Mouse (Mus musculus) testis, adult 2 months (tissue): ENCODE results near the gene Ddx19b. TPM values are rescaled to one million over a fixed set of nuclear protein-coding genes. Genes with fewer than 3 reads are reported as not detected.

ENCODE experiments used
- H3K27ac ChIP-seq: fragments of 200-500 bp; 2 replicates; pipeline ENCODE4 v1.5.1; 2012; ENCODE audit warnings: low read depth, low read length; ENCODE audit not compliant: control insufficient read depth, insufficient read depth
- H3K27me3 ChIP-seq: fragments of 200-500 bp; 2 replicates; pipeline ENCODE4 v1.6.1; 2012; ENCODE audit warnings: mild to moderate bottlenecking, low read length, moderate library complexity; ENCODE audit not compliant: control insufficient read depth, insufficient read depth
- H3K36me3 ChIP-seq: fragments of 200-500 bp; 2 replicates; pipeline ENCODE4 v1.6.1; 2012; ENCODE audit warnings: mild to moderate bottlenecking, low read length; ENCODE audit not compliant: control insufficient read depth, insufficient read depth
- H3K4me1 ChIP-seq: fragments of 200-500 bp; 2 replicates; pipeline ENCODE4 v1.6.1; 2012; ENCODE audit warnings: low read length; ENCODE audit not compliant: control insufficient read depth, insufficient read depth
- H3K4me3 ChIP-seq: fragments of 200-500 bp; 2 replicates; pipeline ENCODE4 v1.5.1; 2012; ENCODE audit warnings: low read depth, mild to moderate bottlenecking, low read length, moderate library complexity, mixed read lengths; ENCODE audit not compliant: control insufficient read depth
- CTCF ChIP-seq: fragments of 200-500 bp; IDR thresholded peaks from 2 replicates; pipeline ENCODE4 v1.5.1; 2012; ENCODE audit warnings: low read depth, mild to moderate bottlenecking, inconsistent platforms, low read length, moderate library complexity; ENCODE audit not compliant: control insufficient read depth, insufficient read depth, insufficient replicate concordance
- POLR2A ChIP-seq: fragments of 200-500 bp; IDR thresholded peaks from 2 replicates; pipeline ENCODE4 v1.6.1; 2012; ENCODE audit warnings: low read depth, mild to moderate bottlenecking, inconsistent platforms, low read length, moderate library complexity; ENCODE audit not compliant: control insufficient read depth
- polyA plus RNA-seq: library from polyadenylated mRNA; depleted of rRNA; stranded (reverse); fragments of >200 nt; gene quantifications from 2 replicates; pipeline ENCODE4 v1.2.3, GENCODE M21; 2012

The Ddx19b gene
- polyA plus RNA-seq, 1 experiment = 50.8 TPM

DNA sequence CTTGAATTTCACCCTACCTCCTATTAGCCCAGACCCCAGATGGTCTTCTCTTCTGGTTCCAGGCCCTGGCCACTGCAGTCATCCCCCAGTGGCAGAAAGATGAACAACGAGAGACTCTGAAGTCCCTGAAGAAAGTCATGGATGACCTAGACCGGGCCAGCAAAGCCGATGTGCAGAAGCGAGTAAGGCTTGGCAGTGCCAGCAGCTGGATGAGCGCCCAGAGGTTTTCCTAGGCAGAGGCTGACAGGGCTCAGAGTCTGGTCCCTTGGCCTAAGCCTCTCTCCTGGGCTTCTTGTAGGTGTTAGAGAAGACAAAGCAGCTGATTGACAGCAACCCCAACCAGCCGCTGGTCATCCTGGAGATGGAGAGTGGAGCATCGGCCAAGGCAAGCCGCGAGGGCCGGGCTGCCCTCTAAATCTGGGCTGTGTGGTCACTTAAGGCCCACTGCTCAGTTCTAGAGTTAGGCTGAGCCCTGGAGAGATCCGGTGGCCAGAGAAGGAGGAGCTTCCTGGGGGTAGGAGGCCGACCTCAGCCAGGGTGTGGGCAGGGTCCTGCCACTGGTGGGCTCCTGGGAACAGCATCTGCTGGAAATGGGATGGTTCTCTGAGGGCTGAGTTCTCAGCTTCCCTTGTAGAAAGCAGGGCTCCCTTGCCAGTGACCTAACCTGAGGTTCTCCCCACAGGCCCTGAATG lies 22.4 kb upstream of the Ddx19b start:
- no peak overlapping the region for H3K27ac ChIP-seq

GRCm38 (mm10) chr8:111049106-111049505 lies 17.6 kb upstream of the Ddx19b start:
- no peaks in the 10 kb centered on the region for H3K27me3 ChIP-seq
- peaks cover 6% of the 10 kb centered on the region for H3K36me3 ChIP-seq
- H3K27ac ChIP-seq = no peak overlapping the region

More for the DNA sequence above, 22.4 kb upstream of the Ddx19b start:
- Histone ChIP-seq H3K4me3 (no peak overlapping the region), H3K27me3 (no peaks in the 10 kb centered on the region), H3K4me1 (peaks cover 6% of the 10 kb centered on the region), H3K36me3 (peaks cover 2% of the 10 kb centered on the region)
- TF ChIP-seq POLR2A = no peak
- TF ChIP-seq CTCF = no peak

DNA sequence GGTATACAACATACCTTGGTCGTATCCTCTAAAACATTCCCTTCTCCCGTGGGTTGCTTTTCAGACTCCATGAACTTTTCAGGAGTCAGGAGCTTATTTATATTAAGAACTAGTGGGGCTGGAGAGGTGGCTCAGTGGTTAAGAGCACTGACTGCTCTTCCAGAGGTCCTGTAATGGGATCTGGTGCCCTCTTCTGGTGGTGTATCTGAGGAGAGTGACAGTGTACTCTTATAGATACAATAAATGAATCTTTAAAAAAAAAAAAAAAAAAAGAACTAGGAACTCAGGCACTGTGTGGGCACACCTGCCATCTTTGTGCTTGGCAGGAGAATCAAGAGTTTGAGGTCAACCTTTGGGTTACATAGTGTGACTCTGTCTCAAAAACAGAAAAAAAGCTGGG lies 17.1 kb upstream of the Ddx19b start:
- no peak for TF ChIP-seq CTCF
- no peak for TF ChIP-seq POLR2A
- H3K27me3 ChIP-seq = no peaks in the 10 kb centered on the region

More at GRCm38 (mm10) chr8:111049106-111049505, 17.6 kb upstream of the Ddx19b start:
- H3K4me3 ChIP-seq = no peak overlapping the region
- H3K4me1 ChIP-seq = no peaks in the 10 kb centered on the region
- no peak for TF ChIP-seq POLR2A
- TF ChIP-seq CTCF = no peak

GRCm38 (mm10) chr8:111044003-111044734 lies 12.6 kb upstream of the Ddx19b start:
- TF ChIP-seq POLR2A (no peak), CTCF (no peak; the same call in 1 of the 2 replicates)
- Histone ChIP-seq H3K36me3 (peaks cover 11% of the 10 kb centered on the region), H3K4me1 (no peaks in the 10 kb centered on the region), H3K27me3 (no peaks in the 10 kb centered on the region), H3K27ac (no peak overlapping the region), H3K4me3 (no peak overlapping the region)

More for the DNA sequence above, 17.1 kb upstream of the Ddx19b start:
- Histone ChIP-seq H3K4me3 (no peak overlapping the region), H3K36me3 (peaks cover 6% of the 10 kb centered on the region), H3K4me1 (no peaks in the 10 kb centered on the region), H3K27ac (no peak overlapping the region)

DNA sequence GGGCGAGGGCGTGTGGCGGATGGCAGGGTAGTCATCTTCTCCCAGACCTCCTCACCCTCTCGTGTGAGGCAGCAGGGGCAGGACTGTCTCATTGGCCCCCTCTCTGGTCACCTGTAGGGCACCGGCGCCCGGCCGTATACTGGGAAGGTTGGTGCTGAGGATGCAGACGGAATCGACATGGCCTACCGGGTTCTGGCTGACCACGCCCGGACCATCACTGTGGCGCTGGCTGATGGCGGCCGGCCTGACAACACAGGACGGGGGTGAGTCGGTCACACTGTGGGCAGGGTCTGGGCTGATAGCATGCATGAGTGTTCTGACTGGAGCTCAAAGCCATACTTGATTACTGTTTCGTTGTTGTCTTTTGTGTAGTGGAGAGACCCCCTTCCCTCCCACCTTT lies 11.0 kb upstream of the Ddx19b start:
- Histone ChIP-seq H3K36me3 (peaks cover 11% of the 10 kb centered on the region), H3K27me3 (no peaks in the 10 kb centered on the region), H3K27ac (no peak overlapping the region), H3K4me3 (no peak overlapping the region), H3K4me1 (no peaks in the 10 kb centered on the region)
- TF ChIP-seq POLR2A = no peak
- TF ChIP-seq CTCF = no peak

DNA sequence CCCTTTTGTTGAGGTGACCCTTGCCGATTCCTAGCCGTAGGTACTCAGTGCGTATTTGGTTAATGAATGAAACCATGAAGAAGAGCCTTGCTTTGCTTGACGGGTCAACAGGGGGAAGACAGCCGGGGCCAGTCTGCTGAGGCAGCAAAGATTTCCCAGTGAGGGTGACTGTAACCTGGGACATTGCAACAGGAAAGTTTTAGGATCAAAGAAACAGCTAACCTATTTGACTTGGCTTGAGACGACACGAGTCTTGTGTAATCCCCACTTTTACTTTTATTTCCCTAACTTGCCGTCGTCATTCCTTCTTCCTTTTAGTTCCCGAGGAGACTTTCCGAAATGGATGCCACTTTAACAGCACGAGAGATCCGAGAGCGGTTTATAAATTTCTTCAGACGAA lies 5.0 kb upstream of the Ddx19b start:
- no peak overlapping the region; the same call in 1 of the 2 replicates for H3K4me3 ChIP-seq
- H3K27ac ChIP-seq = no peak overlapping the region
- no peaks in the 10 kb centered on the region for H3K27me3 ChIP-seq
- no peaks in the 10 kb centered on the region; the same call in 1 of the 2 replicates for H3K36me3 ChIP-seq
- TF ChIP-seq CTCF (no peak), POLR2A (no peak)
- peaks cover 2% of the 10 kb centered on the region for H3K4me1 ChIP-seq

GRCm38 (mm10) chr8:111034276-111034675 lies 2.7 kb upstream of the Ddx19b start:
- H3K36me3 ChIP-seq = peaks cover 3% of the 10 kb centered on the region
- no peaks in the 10 kb centered on the region for H3K27me3 ChIP-seq
- peak overlapping the region; percentile 88 for H3K27ac ChIP-seq
- H3K4me1 ChIP-seq = peaks cover 2% of the 10 kb centered on the region
- TF ChIP-seq POLR2A (no peak), CTCF (no peak)
- H3K4me3 ChIP-seq = peak overlapping the region; percentile 98
